Mouse (Mus musculus): ENCODE results near the gene Mrpl24. TPM values are rescaled to one million over a fixed set of nuclear protein-coding genes. Genes with fewer than 3 reads are reported as not detected.

Mrpl24 gene
- total RNA-seq, 4 experiments from 2014 or later = 49.9 to 59.6 (median 50.5) TPM

Other genes starting within 250 kb of the Mrpl24 start
- 1 to 10 TPM in 2 of 4 experiments, under 1 TPM in 2; 0.57 to 2.5 (median 1.3) TPM for gene Lrrc71, start 170.9 kb upstream of the Mrpl24 start, total RNA-seq (2022)
- 1 to 10 TPM; 1.9 to 3.0 (median 2.5) TPM for gene Ntrk1, start 124.3 kb upstream of the Mrpl24 start, total RNA-seq (2022)
- 1 to 10 TPM in 2 of 4 experiments, under 1 TPM in 2; 0.66 to 1.6 (median 1.1) TPM for gene Insrr, start 122.6 kb upstream of the Mrpl24 start, total RNA-seq (2022)
- 10 to 100 TPM in 1 of 4 experiments, 1 to 10 TPM in 3; 8.3 to 10.1 (median 9.5) TPM for gene Pear1, start 95.2 kb upstream of the Mrpl24 start, total RNA-seq (2022)
- not detected for gene Sh2d2a, start 72.8 kb upstream of the Mrpl24 start, total RNA-seq (2022)
- gene Prcc, start 33.9 kb upstream of the Mrpl24 start, total RNA-seq (2022) = 10 to 100 TPM; 57.8 to 60.1 (median 58.8) TPM
- 100 to 1,000 TPM; 144 to 158 (median 146) TPM for gene Hdgf, start 13.2 kb upstream of the Mrpl24 start, total RNA-seq (2022)
- gene Isg20l2, start 10.8 kb downstream of the Mrpl24 start, total RNA-seq (2022) = 10 to 100 TPM; 13.8 to 14.5 (median 14.1) TPM
- 10 to 100 TPM; 17.4 to 23.4 (median 20.6) TPM for gene Rrnad1, start 11.2 kb downstream of the Mrpl24 start, total RNA-seq (2022)
- gene Crabp2, start 29.2 kb downstream of the Mrpl24 start, total RNA-seq (2022) = 1 to 10 TPM; 4.9 to 6.5 (median 5.9) TPM
- 1 to 10 TPM; 4.0 to 5.5 (median 5.2) TPM for gene Nes, start 51.6 kb downstream of the Mrpl24 start, total RNA-seq (2022)
- gene Bcan, start 80.7 kb downstream of the Mrpl24 start, total RNA-seq (2022) = 100 to 1,000 TPM; 230 to 238 (median 233) TPM
- gene Hapln2, start 108.1 kb downstream of the Mrpl24 start, total RNA-seq (2022) = 10 to 100 TPM; 23.0 to 35.7 (median 32.1) TPM
- 10 to 100 TPM; 16.7 to 19.5 (median 18.1) TPM for gene Gpatch4, start 123.6 kb downstream of the Mrpl24 start, total RNA-seq (2022)
- gene Naxe, start 139.0 kb downstream of the Mrpl24 start, total RNA-seq (2022) = 10 to 100 TPM; 75.8 to 85.5 (median 78.9) TPM
- gene Ttc24, start 158.8 kb downstream of the Mrpl24 start, total RNA-seq (2022) = not detected
- gene Iqgap3, start 162.5 kb downstream of the Mrpl24 start, total RNA-seq (2022) = 1 to 10 TPM in 1 of 4 experiments, under 1 TPM in 3; 0.28 to 1.2 (median 0.61) TPM
- gene Mef2d, start 222.9 kb downstream of the Mrpl24 start, total RNA-seq (2022) = 100 to 1,000 TPM; 190 to 208 (median 194) TPM

Data from left cerebral cortex, adult 8-10 months (tissue).